Mouse (Mus musculus) gastrocnemius, postnatal 10 days (tissue): ENCODE data around the gene Tmsb4x. TPM values are rescaled to one million over a fixed set of nuclear protein-coding genes. Genes with fewer than 3 reads are reported as not detected.
A peak's percentile ranks its signal among the peaks of the same experiment; 100 is the strongest.

Experiments
- DNase-seq: peaks from one replicate; pipeline ENCODE4 v3.0.0; 2021; ENCODE audit warnings: mixed read lengths
- long read RNA-seq, 2 experiments: library from polyadenylated mRNA; stranded (forward); transcript quantifications; one replicate each; pipeline ENCODE4 v2.0.0; 2021
- total RNA-seq, 2 experiments: library from RNA; stranded (reverse); gene quantifications; 2 replicates each; pipeline ENCODE4 v1.2.3; 2021

Tmsb4x gene
- 100 to 1,000 TPM; 492 to 589 TPM for total RNA-seq
- long read RNA-seq, experiment 1, transcript Tmsb4x-201 (3 exons, 768 nt) = major isoform, 83 of 89 reads
- long read RNA-seq, experiment 1, partial matches to known transcripts = 1 of 89 reads
- long read RNA-seq, experiment 1, other reads (novel, unspliced or antisense) = 5 of 89 reads
- long read RNA-seq, experiment 2, transcript Tmsb4x-201 (3 exons, 768 nt) = major isoform, 74 of 84 reads
- long read RNA-seq, experiment 2, partial matches to known transcripts = 1 of 84 reads
- long read RNA-seq, experiment 2, other reads (novel, unspliced or antisense) = 8 of 84 reads

- DNase-seq = peak; percentile 78
Measured at GRCm38 (mm10) chrX:167208978-167209754, at the start of gene Tmsb4x. Gene Tmsb4x (minus strand): TSS chrX:167209315.

- DNase-seq = no peak
Measured at GRCm38 (mm10) chrX:167241736-167242135, 32.6 kb upstream of the Tmsb4x start.

- DNase-seq = no peak
Measured at GRCm38 (mm10) chrX:167239293-167239921, 30.3 kb upstream of the Tmsb4x start.

- DNase-seq = peak; percentile 71
Measured at GRCm38 (mm10) chrX:167233104-167233687, 24.1 kb upstream of the Tmsb4x start.

GRCm38 (mm10) chrX:167231150-167231549 lies 22.0 kb upstream of the Tmsb4x start:
- no peak for DNase-seq

GRCm38 (mm10) chrX:167229819-167230218 lies 20.7 kb upstream of the Tmsb4x start:
- no peak for DNase-seq

GRCm38 (mm10) chrX:167229206-167229605 lies 20.1 kb upstream of the Tmsb4x start:
- DNase-seq = peak; percentile 27

- DNase-seq = no peak
Measured at GRCm38 (mm10) chrX:167227756-167228155, 18.6 kb upstream of the Tmsb4x start.

GRCm38 (mm10) chrX:167227138-167227537 lies 18.0 kb upstream of the Tmsb4x start:
- no peak for DNase-seq

GRCm38 (mm10) chrX:167226570-167226969 lies 17.5 kb upstream of the Tmsb4x start:
- no peak for DNase-seq

- peak; percentile 25 for DNase-seq
Measured at GRCm38 (mm10) chrX:167212707-167213106, 3.6 kb upstream of the Tmsb4x start.

- DNase-seq = no peak
Measured at GRCm38 (mm10) chrX:167211871-167212555, 2.9 kb upstream of the Tmsb4x start.

- DNase-seq = no peak
Measured at GRCm38 (mm10) chrX:167210319-167210728, 1.2 kb upstream of the Tmsb4x start.

GRCm38 (mm10) chrX:167209828-167210227 lies 713 bp upstream of the Tmsb4x start:
- DNase-seq = no peak

- DNase-seq = peak; percentile 23
Measured at GRCm38 (mm10) chrX:167208506-167208820, 652 bp downstream of the Tmsb4x start.

GRCm38 (mm10) chrX:167207741-167208505 lies 1.2 kb downstream of the Tmsb4x start:
- no peak for DNase-seq

GRCm38 (mm10) chrX:167205813-167206520 lies 3.1 kb downstream of the Tmsb4x start:
- DNase-seq = no peak

- DNase-seq = no peak
Measured at GRCm38 (mm10) chrX:167201365-167201764, 7.8 kb downstream of the Tmsb4x start.

- DNase-seq = no peak
Measured at GRCm38 (mm10) chrX:167195228-167195649, 13.9 kb downstream of the Tmsb4x start.

GRCm38 (mm10) chrX:167186306-167186705 lies 22.8 kb downstream of the Tmsb4x start:
- DNase-seq = no peak

- no peak for DNase-seq
Measured at GRCm38 (mm10) chrX:167183535-167183934, 25.6 kb downstream of the Tmsb4x start.
